Mouse (Mus musculus) stomach, postnatal 0 days (tissue): ENCODE data around the gene Prpf4. TPM values are rescaled to one million over a fixed set of nuclear protein-coding genes. Genes with fewer than 3 reads are reported as not detected.

Experiments used
- ATAC-seq: fragments of 200-750 bp; cut with Nextera tagmentation; 2 replicates; pipeline ENCODE4 v1.8.0; 2017; ENCODE audit not compliant: low FRiP score, low TSS enrichment
- DNase-seq: peaks from one replicate; pipeline ENCODE4 v3.0.0-alpha.2; 2016; ENCODE audit warnings: low spot score
- H3K27ac ChIP-seq: fragments of 300-500 bp; sonication (generic); replicated peaks from 2 replicates; pipeline ENCODE4 v1.5.1; 2014; ENCODE audit warnings: mild to moderate bottlenecking, control low read depth
- H3K27me3 ChIP-seq: fragments of 300-500 bp; sonication (generic); 2 replicates; pipeline ENCODE4 v1.6.1; 2014; ENCODE audit warnings: low read length; ENCODE audit not compliant: control insufficient read depth, insufficient read depth
- H3K36me3 ChIP-seq: fragments of 300-500 bp; sonication (generic); 2 replicates; pipeline ENCODE4 v1.6.1; 2014; ENCODE audit warnings: low read length, mixed read lengths; ENCODE audit not compliant: control insufficient read depth, insufficient read depth
- H3K4me1 ChIP-seq: fragments of 300-500 bp; sonication (generic); replicated peaks from 2 replicates; pipeline ENCODE4 v1.6.1; 2014; ENCODE audit warnings: antibody characterized with exemption; ENCODE audit not compliant: control insufficient read depth, insufficient read depth
- H3K4me2 ChIP-seq: fragments of 300-500 bp; sonication (generic); replicated peaks from 2 replicates; pipeline ENCODE4 v1.6.1; 2014; ENCODE audit warnings: low read depth, mild to moderate bottlenecking, control low read depth, moderate library complexity
- H3K4me3 ChIP-seq: fragments of 300-500 bp; sonication (generic); 2 replicates; pipeline ENCODE4 v1.5.1; 2014; ENCODE audit warnings: low read depth, low read length, control low read depth
- H3K9ac ChIP-seq: fragments of 300-500 bp; sonication (generic); 2 replicates; pipeline ENCODE4 v1.6.1; 2014; ENCODE audit warnings: mild to moderate bottlenecking, low read length, control low read depth, mixed read lengths
- H3K9me3 ChIP-seq: fragments of 300-500 bp; sonication (generic); 2 replicates; pipeline ENCODE4 v1.6.1; 2016; ENCODE audit warnings: low read length; ENCODE audit not compliant: control insufficient read depth
- CTCF ChIP-seq: IDR thresholded peaks from 2 replicates; pipeline ENCODE4 v1.5.1; 2016; ENCODE audit warnings: antibody characterized with exemption, low read depth, mild to moderate bottlenecking, moderate library complexity
- EP300 ChIP-seq: optimal IDR thresholded peaks from 2 replicates; pipeline ENCODE3; 2016; ENCODE audit warnings: antibody characterized with exemption
- WGBS: fragments of 180-500 bp; shearing (Covaris S2); extraction: QIAGEN DNeasy Blood & Tissue Kit; methylation state at CpG from one replicate; pipeline ENCODE4 v1.1.7; 2014; 5-methylcytosine and 5-hydroxymethylcytosine counted together
- polyA plus RNA-seq: library from polyadenylated mRNA; unstranded; fragments of >200 nt; fragmentation: Nextera tagmentation; extraction: Ambion mirVana; gene quantifications from 2 replicates; pipeline ENCODE4 v1.2.1, GENCODE M21; 2015

Prpf4 gene
- polyA plus RNA-seq, 1 experiment from 2014 or later = 7.6 TPM

DNA sequence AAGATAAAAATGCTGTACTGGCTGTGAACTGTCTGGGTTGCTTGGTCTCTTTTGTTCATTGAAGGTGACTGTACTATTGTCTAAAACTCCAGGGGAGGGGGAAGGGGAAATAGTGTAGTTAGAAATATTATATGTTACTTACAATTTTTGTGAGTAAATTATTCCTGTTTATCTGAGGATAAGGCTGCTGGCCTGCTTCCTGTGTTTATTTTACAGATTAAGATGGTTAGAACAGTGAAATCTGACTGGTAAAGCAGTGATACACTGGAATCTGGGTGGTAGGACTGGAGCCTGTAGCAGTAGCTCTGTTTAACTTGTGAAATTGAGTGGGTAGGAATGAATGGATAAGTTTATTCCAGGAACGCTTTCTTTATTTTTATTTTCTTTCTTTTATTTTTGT, 46.6 kb upstream of the Prpf4 start:
- H3K4me1 ChIP-seq = no peaks in the 10 kb centered on the region; the same call in 1 of the 2 replicates
- no peaks in the 10 kb centered on the region for H3K9me3 ChIP-seq
- no peaks in the 10 kb centered on the region for H3K36me3 ChIP-seq
- no peak for TF ChIP-seq CTCF
- no peak for TF ChIP-seq EP300
- WGBS = 76% methylated on average over 1 of the region's 1 CpGs
- H3K4me3 ChIP-seq = peak overlapping the region; percentile 84; the same call in 1 of the 2 replicates
- H3K27me3 ChIP-seq = no peaks in the 10 kb centered on the region
- ATAC-seq (no peak), DNase-seq (no peak)
- H3K4me2 ChIP-seq = peak overlapping the region; percentile 70
- no peak overlapping the region for H3K27ac ChIP-seq
- no peak overlapping the region; the same call in 1 of the 2 replicates for H3K9ac ChIP-seq

DNA sequence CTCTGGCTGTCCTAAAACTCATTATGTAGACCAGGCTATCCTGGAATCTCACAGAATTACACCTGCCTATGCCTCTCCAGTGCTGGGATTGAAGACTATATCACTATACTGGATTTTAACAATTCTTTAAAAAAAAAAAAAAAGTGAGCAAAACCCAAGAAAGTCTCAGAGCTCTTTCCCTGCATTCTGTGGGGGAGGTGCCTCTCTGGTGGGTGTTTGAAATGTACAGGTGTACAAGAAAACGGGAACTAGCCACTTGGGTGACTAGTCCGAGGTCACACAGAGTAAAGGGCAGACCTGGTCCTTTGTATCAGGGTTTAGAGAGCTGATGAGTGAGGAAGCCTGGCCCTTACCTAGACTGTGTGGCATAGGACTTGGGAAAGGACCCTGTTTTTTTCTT, 46.2 kb upstream of the Prpf4 start:
- Histone ChIP-seq H3K4me1 (no peaks in the 10 kb centered on the region; the same call in 1 of the 2 replicates), H3K36me3 (no peaks in the 10 kb centered on the region), H3K4me2 (no peak overlapping the region), H3K9ac (no peak overlapping the region), H3K4me3 (no peak overlapping the region), H3K27me3 (no peaks in the 10 kb centered on the region), H3K27ac (no peak overlapping the region), H3K9me3 (no peaks in the 10 kb centered on the region)
- DNase-seq = no peak
- no peak for ATAC-seq
- 69% methylated on average over 2 of the region's 2 CpGs for WGBS
- TF ChIP-seq CTCF (no peak), EP300 (no peak)

- H3K36me3 ChIP-seq = no peaks in the 10 kb centered on the region
- no peak overlapping the region for H3K4me2 ChIP-seq
- ATAC-seq (no peak), DNase-seq (peak; percentile 26)
- H3K9ac ChIP-seq = no peak overlapping the region
- H3K27ac ChIP-seq = no peak overlapping the region
- no peaks in the 10 kb centered on the region for H3K9me3 ChIP-seq
- no peaks in the 10 kb centered on the region for H3K27me3 ChIP-seq
- no peak overlapping the region for H3K4me3 ChIP-seq
- no peak for TF ChIP-seq EP300
- WGBS = 67% methylated on average over 8 of the region's 8 CpGs
- H3K4me1 ChIP-seq = no peaks in the 10 kb centered on the region; the same call in 1 of the 2 replicates
These were observed 44.3 kb upstream of the Prpf4 start for GRCm38 (mm10) chr4:62364299-62364698.

DNA sequence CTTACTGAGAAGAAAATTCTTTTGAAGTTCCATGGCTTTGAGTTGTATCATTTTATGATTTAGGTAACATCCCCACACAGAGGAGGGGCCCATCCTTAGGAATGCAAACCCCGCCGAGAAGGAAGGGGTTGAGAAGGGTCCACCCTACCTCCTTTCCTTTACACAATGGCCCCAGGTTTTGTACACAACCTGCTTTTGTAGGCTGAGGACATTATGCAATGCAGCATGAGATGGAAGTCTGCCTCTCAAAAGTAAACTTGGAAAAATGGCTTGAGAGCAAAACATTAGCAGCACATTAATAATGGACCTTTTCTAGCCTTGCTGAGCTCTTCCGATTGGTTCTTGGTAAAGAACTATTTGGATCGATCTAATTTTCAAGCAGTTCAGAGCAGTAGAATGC, 42.3 kb upstream of the Prpf4 start:
- no peaks in the 10 kb centered on the region for H3K36me3 ChIP-seq
- ATAC-seq (no peak), DNase-seq (no peak)
- TF ChIP-seq CTCF (no peak), EP300 (no peak)
- H3K27me3 ChIP-seq = no peaks in the 10 kb centered on the region
- H3K27ac ChIP-seq = peak overlapping the region; percentile 18; the same call in 1 of the 2 replicates
- 51% methylated on average over 4 of the region's 4 CpGs for WGBS
- no peak overlapping the region for H3K4me2 ChIP-seq
- no peaks in the 10 kb centered on the region for H3K4me1 ChIP-seq
- no peaks in the 10 kb centered on the region for H3K9me3 ChIP-seq
- H3K9ac ChIP-seq = no peak overlapping the region
- no peak overlapping the region for H3K4me3 ChIP-seq

- 61% methylated on average over 6 of the region's 6 CpGs for WGBS
- peak overlapping the region; percentile 31; the same call in 1 of the 2 replicates for H3K27ac ChIP-seq
These were observed 41.0 kb upstream of the Prpf4 start for GRCm38 (mm10) chr4:62367586-62367985.

GRCm38 (mm10) chr4:62369091-62369490, 39.5 kb upstream of the Prpf4 start:
- Histone ChIP-seq H3K27me3 (no peaks in the 10 kb centered on the region), H3K36me3 (no peaks in the 10 kb centered on the region; the same call in 1 of the 2 replicates), H3K4me2 (no peak overlapping the region), H3K9ac (no peak overlapping the region), H3K27ac (no peak overlapping the region), H3K9me3 (no peaks in the 10 kb centered on the region), H3K4me1 (no peaks in the 10 kb centered on the region), H3K4me3 (no peak overlapping the region)
- DNase-seq = no peak
- TF ChIP-seq CTCF (no peak), EP300 (no peak)
- 51% methylated on average over 3 of the region's 3 CpGs for WGBS
- no peak for ATAC-seq

More at GRCm38 (mm10) chr4:62367586-62367985, 41.0 kb upstream of the Prpf4 start:
- no peaks in the 10 kb centered on the region for H3K4me1 ChIP-seq
- no peak overlapping the region for H3K4me3 ChIP-seq
- no peaks in the 10 kb centered on the region; the same call in 1 of the 2 replicates for H3K36me3 ChIP-seq
- no peak for DNase-seq
- TF ChIP-seq EP300 = no peak
- TF ChIP-seq CTCF = no peak
- ATAC-seq = peak; percentile 67; the same call in 1 of the 2 replicates
- H3K9ac ChIP-seq = no peak overlapping the region
- no peak overlapping the region for H3K4me2 ChIP-seq
- H3K9me3 ChIP-seq = no peaks in the 10 kb centered on the region
- no peaks in the 10 kb centered on the region for H3K27me3 ChIP-seq
